Mouse (Mus musculus): ENCODE measurements at regions not wholly inside any gene's neighbourhood (a gene's known extent, or its start where the extent isn't known, plus 50 kb on each side); places are given as distances from the start of the nearest gene placed in this dataset.

DNA sequence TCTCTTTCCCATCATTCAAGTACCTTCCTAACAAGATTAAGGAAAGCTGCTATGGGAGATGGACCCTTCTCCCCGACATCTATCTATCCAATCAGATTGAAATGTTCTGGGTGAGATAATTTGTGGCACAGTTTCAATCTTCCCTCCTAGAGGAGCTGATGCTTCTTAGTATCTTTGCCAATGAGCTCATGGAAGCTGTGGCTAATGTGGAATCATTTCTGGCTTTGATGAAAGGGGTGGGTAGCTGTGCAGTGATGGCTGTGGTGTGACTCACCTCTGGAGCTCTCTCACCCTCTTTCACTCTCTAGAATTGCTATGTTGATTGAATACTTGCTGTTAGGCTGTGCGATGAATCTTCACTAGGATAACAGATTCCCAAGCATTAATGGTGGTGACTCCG, 411.1 kb upstream of the Slc30a5 start:
- H3K4me3 ChIP-seq = no peak overlapping the region
- no peaks in the 10 kb centered on the region for H3K27me3 ChIP-seq (replicated peaks)
- H3K9me3 ChIP-seq = no peaks in the 10 kb centered on the region
- H3K36me3 ChIP-seq = no peaks in the 10 kb centered on the region
- no peak overlapping the region for H3K4me2 ChIP-seq (replicated peaks)
- H3K4me1 ChIP-seq = no peaks in the 10 kb centered on the region
- H3K27ac ChIP-seq = no peak overlapping the region
- WGBS = 91% methylated on average over 3 of the region's 3 CpGs
- H3K9ac ChIP-seq = no peak overlapping the region
- no peak for ATAC-seq (ENCODE audit: low FRiP score, low read depth)

DNA sequence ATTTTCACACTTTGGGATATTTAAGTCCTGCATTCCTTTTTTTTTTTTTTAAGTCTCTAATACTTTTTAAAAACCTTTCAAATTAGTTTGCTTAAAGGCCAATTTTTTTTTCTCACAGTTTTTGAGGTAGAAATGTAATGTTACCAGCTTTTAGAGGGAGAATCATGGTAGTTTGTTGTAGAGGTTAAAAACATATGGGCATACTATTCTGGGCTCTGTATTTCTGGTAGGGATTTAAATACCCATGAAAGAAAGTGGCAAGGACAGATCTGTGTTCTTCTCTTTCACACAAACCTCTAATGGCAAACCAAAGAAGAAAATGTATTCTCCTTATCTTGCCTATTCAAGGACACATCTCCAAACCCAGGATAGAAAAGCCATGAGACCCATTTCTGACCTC, 405.6 kb upstream of the Slc30a5 start:
- Histone ChIP-seq H3K4me2 (replicated peaks) (no peak overlapping the region), H3K4me1 (peaks cover 12% of the 10 kb centered on the region), H3K4me3 (no peak overlapping the region), H3K36me3 (no peaks in the 10 kb centered on the region), H3K9ac (no peak overlapping the region), H3K27me3 (replicated peaks) (no peaks in the 10 kb centered on the region), H3K27ac (no peak overlapping the region), H3K9me3 (no peaks in the 10 kb centered on the region)
- ATAC-seq (ENCODE audit: low FRiP score, low read depth) = no peak

DNA sequence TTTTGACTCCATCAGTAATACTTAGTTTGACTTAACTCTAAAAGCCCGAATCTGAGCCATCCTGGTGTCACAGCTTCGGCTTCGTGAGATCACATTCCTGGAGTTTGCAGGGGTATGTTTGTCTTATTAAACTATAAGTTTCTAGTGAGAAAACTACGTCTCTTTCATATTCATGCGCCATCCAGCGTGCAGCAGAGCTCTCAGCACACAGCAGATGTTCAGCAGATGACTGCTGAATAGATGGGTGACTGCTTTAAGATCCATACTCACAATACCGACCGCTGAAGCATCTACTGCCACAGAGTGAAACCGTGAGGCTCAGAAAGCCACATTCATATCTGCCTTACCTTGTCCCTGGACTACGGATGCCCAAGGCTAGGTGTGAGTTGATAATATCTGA, 403.8 kb upstream of the Slc30a5 start:
- H3K9me3 ChIP-seq = no peaks in the 10 kb centered on the region
- H3K4me2 ChIP-seq (replicated peaks) = no peak overlapping the region
- no peaks in the 10 kb centered on the region for H3K36me3 ChIP-seq
- H3K27ac ChIP-seq = no peak overlapping the region
- H3K4me1 ChIP-seq = peaks cover 23% of the 10 kb centered on the region
- no peak overlapping the region for H3K4me3 ChIP-seq
- 77% methylated on average over 10 of the region's 10 CpGs for WGBS
- H3K9ac ChIP-seq = no peak overlapping the region
- no peaks in the 10 kb centered on the region for H3K27me3 ChIP-seq (replicated peaks)
- ATAC-seq (ENCODE audit: low FRiP score, low read depth) = no peak

DNA sequence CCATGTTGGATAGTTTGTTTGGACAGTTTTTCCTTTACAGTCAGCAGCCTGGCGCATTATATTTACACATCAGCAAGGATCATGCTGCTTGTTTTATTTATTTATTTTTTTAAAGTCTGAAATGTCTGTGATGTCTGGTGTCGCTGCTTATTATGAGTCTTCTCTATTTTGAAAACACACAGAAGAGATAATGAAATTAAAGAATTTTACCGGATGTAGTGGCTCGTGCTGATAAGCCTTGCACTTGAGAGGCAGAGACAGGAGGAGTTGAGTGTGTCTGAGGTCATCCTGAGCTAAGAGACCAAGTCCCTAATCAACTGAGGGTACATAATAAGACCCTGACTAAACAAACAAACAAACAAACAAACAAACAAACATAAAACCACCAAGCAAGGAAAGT, 402.6 kb upstream of the Slc30a5 start:
- no peaks in the 10 kb centered on the region for H3K9me3 ChIP-seq
- no peak overlapping the region for H3K9ac ChIP-seq
- H3K4me3 ChIP-seq = no peak overlapping the region
- no peak overlapping the region for H3K27ac ChIP-seq
- no peaks in the 10 kb centered on the region for H3K36me3 ChIP-seq
- peaks cover 23% of the 10 kb centered on the region for H3K4me1 ChIP-seq
- ATAC-seq (ENCODE audit: low FRiP score, low read depth) = no peak
- 89% methylated on average over 4 of the region's 4 CpGs for WGBS
- H3K4me2 ChIP-seq (replicated peaks) = no peak overlapping the region
- no peaks in the 10 kb centered on the region for H3K27me3 ChIP-seq (replicated peaks)

DNA sequence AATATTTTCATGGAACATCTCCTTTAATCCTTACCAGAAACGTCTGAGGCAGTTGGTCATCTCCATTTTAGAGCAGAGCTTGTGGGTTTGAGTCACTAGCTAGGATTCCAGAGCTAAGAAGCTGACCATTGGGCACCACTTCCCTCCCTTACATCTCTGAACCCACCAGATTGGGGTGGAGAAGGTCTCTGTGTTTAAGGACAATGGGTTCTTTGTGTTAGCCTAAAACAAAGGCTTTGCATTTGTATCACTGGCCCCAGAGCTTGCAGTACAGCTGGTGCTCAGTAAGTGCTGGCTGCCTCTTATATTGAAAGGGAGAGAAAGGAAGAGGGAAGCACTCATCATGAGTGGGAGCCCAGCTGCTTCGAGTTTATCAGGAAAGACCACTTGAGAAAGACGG, 401.9 kb upstream of the Slc30a5 start:
- H3K9ac ChIP-seq = no peak overlapping the region
- no peaks in the 10 kb centered on the region for H3K9me3 ChIP-seq
- no peaks in the 10 kb centered on the region for H3K27me3 ChIP-seq (replicated peaks)
- 16% methylated on average over 3 of the region's 3 CpGs for WGBS
- ATAC-seq (ENCODE audit: low FRiP score, low read depth) = no peak
- H3K4me3 ChIP-seq = no peak overlapping the region
- no peaks in the 10 kb centered on the region for H3K36me3 ChIP-seq
- no peak overlapping the region for H3K27ac ChIP-seq
- no peak overlapping the region for H3K4me2 ChIP-seq (replicated peaks)
- peaks cover 23% of the 10 kb centered on the region for H3K4me1 ChIP-seq

DNA sequence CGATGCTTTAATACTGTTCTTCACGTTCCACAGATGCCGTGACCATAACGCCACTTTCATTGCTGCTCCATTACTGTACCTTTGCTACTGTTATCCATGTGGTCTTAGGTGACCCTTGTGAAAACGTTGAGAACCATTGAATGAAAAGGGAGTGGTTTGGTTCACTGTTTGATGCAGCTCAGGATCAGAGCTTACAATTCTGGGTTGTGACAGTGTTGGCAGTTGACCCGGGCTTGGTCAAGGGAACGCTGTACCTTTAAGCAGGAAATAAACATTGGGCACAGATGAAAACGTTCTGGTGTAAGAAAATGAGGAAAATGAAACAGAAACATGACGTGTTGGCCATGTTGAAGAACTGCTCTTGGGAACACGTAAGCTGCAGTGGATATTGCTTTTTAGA, 401.3 kb upstream of the Slc30a5 start:
- Histone ChIP-seq H3K27ac (no peak overlapping the region), H3K9ac (no peak overlapping the region), H3K4me1 (peaks cover 23% of the 10 kb centered on the region), H3K27me3 (replicated peaks) (no peaks in the 10 kb centered on the region), H3K4me2 (replicated peaks) (peak overlapping the region; percentile 49; the same call in 1 of the 2 replicates), H3K36me3 (no peaks in the 10 kb centered on the region), H3K4me3 (no peak overlapping the region), H3K9me3 (no peaks in the 10 kb centered on the region)
- no peak for ATAC-seq (ENCODE audit: low FRiP score, low read depth)
- 64% methylated on average over 10 of the region's 10 CpGs for WGBS

DNA sequence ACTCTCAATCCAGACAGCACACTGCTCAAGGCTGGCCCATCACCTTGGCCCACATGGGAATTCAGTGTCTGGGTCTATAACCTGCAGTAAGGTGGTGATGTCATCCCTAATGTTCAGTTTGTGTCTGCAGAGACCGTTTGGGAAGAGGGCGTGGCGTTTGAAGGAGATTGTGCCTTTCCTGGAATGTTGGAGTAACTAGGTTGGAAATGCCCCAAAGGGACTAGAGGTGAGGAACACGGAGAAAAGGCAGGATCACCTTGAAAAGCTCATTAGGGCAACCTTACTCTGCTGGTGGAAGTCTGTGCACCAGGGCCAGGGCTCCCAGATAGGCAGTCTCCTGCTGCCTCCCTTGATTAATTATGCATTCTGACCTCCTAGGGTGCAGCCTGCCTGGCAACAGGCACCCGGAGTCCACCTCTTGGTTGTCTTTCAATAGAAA, 400.6 kb upstream of the Slc30a5 start:
- peak; percentile 88 for ATAC-seq (ENCODE audit: low FRiP score, low read depth)
- no peaks in the 10 kb centered on the region for H3K36me3 ChIP-seq
- no peak overlapping the region for H3K4me3 ChIP-seq
- 21% methylated on average over 5 of the region's 5 CpGs for WGBS
- H3K4me2 ChIP-seq (replicated peaks) = peak overlapping the region; percentile 49
- no peak overlapping the region for H3K27ac ChIP-seq
- no peak overlapping the region for H3K9ac ChIP-seq
- no peaks in the 10 kb centered on the region for H3K9me3 ChIP-seq
- peaks cover 23% of the 10 kb centered on the region for H3K4me1 ChIP-seq
- no peaks in the 10 kb centered on the region for H3K27me3 ChIP-seq (replicated peaks)

DNA sequence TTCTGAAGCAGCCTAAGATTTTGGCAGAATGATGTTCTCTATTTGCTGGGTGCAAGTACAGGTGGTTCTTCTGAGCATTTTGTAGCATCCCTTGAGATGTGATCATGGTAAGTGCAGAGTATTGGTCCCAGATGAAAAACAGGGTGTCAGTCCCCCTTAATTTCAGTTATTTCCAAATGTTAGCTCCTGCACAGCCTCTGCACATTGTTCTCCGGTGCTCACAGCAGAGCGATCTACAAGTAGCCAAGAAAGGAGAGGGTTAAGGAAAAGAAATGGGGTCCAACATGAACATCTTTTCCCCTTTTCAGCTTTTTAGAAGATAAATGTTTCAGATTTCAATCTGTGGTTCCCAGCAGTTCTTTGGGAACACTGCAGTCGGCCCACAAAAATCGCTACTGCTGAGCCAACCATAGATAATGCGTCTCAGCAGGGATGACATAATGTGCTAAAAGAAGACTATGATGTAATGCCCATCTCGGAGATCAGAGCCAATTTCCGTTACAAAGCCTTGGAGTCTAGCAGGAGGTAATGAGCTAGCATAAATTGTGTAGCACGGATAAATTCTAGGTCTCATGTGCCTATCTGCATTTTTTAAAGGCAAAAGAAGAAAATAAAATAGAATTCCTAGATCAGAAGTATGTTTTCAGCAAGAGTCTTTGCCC, 400.1 kb upstream of the Slc30a5 start:
- Histone ChIP-seq H3K4me3 (no peak overlapping the region), H3K9ac (no peak overlapping the region), H3K36me3 (no peaks in the 10 kb centered on the region), H3K4me2 (replicated peaks) (peak overlapping the region; percentile 49), H3K27ac (no peak overlapping the region), H3K27me3 (replicated peaks) (no peaks in the 10 kb centered on the region), H3K9me3 (no peaks in the 10 kb centered on the region), H3K4me1 (peaks cover 23% of the 10 kb centered on the region)
- 21% methylated on average over 8 of the region's 8 CpGs for WGBS
- ATAC-seq (ENCODE audit: low FRiP score, low read depth) = peak; percentile 85

DNA sequence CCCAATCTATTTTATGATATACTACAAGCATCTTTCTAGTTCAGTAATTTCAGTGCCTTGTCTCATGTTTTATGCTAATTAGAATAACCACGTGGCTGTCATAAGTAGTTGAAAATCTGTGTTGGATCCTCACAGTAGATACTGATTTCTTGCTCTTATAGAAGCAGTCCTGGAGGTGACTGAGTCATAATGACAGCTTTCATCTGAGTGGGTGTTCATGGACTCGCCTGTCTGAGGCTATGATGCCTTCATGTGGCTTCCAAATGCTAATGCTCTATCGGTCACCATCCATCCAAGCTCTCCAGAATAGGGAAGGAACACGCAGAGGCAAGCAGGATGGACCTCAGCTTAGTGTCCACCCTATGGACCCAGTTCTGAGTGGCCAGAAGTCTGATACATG, 396.6 kb upstream of the Slc30a5 start:
- no peak for ATAC-seq (ENCODE audit: low FRiP score, low read depth)
- no peaks in the 10 kb centered on the region for H3K27me3 ChIP-seq (replicated peaks)
- no peak overlapping the region for H3K4me2 ChIP-seq (replicated peaks)
- no peaks in the 10 kb centered on the region for H3K9me3 ChIP-seq
- H3K27ac ChIP-seq = no peak overlapping the region
- H3K36me3 ChIP-seq = no peaks in the 10 kb centered on the region
- no peak overlapping the region for H3K4me3 ChIP-seq
- H3K9ac ChIP-seq = no peak overlapping the region
- WGBS = 93% methylated on average over 4 of the region's 4 CpGs
- H3K4me1 ChIP-seq = peaks cover 21% of the 10 kb centered on the region

DNA sequence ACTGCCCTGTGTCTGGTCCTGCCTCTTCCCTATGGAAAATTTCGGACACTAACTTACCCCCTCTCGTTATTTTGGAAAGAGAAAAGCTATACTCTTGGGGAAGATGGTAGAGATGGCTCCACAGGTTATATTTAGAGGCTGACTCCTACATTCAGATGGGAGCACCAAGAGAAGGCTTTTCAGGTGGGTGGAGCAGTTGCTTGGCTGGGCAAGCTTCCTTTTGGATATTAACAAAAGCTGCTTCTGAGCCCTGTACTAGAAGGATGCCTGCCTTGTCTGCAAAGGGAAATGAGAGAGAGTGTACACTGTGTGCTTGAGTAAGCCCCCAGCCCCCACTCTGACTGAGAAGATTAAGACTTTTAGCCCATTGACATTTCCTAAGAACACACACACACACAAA, 392.1 kb upstream of the Slc30a5 start:
- H3K4me3 ChIP-seq = no peak overlapping the region
- no peak overlapping the region for H3K4me2 ChIP-seq (replicated peaks)
- ATAC-seq (ENCODE audit: low FRiP score, low read depth) = no peak
- H3K27ac ChIP-seq = no peak overlapping the region
- H3K4me1 ChIP-seq = no peaks in the 10 kb centered on the region
- H3K27me3 ChIP-seq (replicated peaks) = no peaks in the 10 kb centered on the region
- no peak overlapping the region for H3K9ac ChIP-seq
- WGBS = 91% methylated on average over 2 of the region's 2 CpGs
- no peaks in the 10 kb centered on the region for H3K9me3 ChIP-seq
- no peaks in the 10 kb centered on the region for H3K36me3 ChIP-seq

DNA sequence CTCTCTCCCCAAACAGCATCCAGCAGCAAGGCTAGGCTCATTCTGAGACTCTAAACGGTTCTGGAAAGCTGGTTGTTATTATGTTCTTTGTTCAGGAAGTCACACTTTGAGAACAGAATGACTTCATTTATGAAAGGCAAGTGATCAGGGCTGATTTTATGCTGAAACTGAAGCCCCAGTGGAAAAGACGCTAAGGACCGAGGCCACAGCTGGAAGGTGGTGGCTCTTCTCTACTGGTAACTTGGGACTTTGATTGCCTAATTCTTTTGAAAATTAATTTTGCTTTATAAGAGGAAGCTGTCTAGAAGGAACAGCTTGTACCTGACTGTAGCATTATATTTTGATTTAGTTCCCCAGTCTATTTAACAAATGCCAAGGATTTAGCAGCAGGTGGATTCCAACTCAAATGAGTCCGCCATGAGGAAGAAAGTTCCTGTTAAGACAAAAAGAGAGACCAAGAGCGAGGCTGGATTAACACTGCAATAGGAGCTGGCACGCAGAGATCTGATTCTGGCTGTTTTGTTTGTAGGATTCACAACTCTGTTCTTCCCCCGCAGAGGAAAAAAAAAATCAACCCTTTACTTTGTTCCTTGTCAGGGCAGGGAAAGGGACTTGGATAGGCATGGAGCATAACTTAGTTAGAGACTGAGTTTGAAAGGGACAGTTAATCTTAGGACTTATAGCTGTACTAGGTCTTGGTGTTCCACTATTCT, 388.3 kb upstream of the Slc30a5 start:
- Histone ChIP-seq H3K27me3 (replicated peaks) (no peaks in the 10 kb centered on the region), H3K36me3 (no peaks in the 10 kb centered on the region), H3K9me3 (no peaks in the 10 kb centered on the region), H3K4me3 (no peak overlapping the region), H3K4me1 (no peaks in the 10 kb centered on the region; the same call in 1 of the 2 replicates), H3K9ac (no peak overlapping the region), H3K27ac (no peak overlapping the region), H3K4me2 (replicated peaks) (no peak overlapping the region)
- 81% methylated on average over 7 of the region's 7 CpGs for WGBS
- ATAC-seq (ENCODE audit: low FRiP score, low read depth) = no peak

DNA sequence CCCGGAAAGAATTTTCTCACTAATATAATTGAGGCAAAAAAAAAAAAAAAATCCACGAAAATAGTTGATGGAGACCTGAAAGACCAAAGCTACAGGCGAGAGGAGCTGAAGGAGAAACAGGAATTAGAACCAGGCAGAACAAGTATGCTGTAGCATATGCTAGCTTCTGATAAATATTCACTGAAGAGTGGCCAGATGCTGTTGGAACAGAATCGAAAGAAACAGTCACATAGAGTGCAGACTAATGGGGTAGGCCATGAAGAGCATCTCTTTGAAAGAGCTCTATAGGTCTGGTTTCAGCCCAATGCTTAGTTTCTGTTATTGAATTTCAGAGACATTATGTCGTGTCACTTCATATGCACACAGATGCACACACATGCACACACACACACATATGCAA, 386.3 kb upstream of the Slc30a5 start:
- Histone ChIP-seq H3K27me3 (replicated peaks) (no peaks in the 10 kb centered on the region), H3K4me1 (peaks cover 5% of the 10 kb centered on the region; the same call in 1 of the 2 replicates), H3K27ac (no peak overlapping the region), H3K9ac (no peak overlapping the region), H3K4me3 (no peak overlapping the region), H3K9me3 (no peaks in the 10 kb centered on the region), H3K36me3 (no peaks in the 10 kb centered on the region), H3K4me2 (replicated peaks) (no peak overlapping the region)
- WGBS = 83% methylated on average over 5 of the region's 5 CpGs
- ATAC-seq (ENCODE audit: low FRiP score, low read depth) = no peak

DNA sequence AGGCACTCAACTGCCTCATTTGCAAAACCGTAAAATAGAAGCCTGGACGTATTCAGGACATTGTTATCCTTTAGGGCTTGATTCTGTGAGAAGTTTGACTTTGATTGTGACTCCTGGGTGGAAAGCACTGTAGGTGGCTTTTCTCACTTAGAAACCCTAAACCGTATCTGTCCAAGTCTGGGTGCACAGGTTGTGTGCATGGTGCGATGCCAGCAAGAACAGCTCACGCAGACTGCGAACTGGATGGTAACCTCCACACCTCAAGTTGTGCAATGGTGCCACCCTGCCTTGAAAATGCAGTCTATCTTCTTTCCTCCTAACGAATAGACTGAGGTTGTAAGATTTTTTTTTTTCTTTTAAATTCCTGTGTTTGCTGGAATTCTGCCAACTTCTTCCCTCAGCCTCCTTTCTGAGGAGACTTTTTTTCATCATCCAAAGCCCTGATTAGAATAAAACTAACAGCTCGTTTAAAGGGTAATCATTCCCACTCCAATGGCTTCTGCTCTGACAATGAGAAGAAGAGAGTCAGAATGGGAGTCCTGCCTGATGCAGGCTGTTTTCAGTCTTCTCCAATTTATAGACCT, 383.8 kb upstream of the Slc30a5 start:
- Histone ChIP-seq H3K9ac (no peak overlapping the region), H3K27me3 (replicated peaks) (no peaks in the 10 kb centered on the region), H3K4me2 (replicated peaks) (no peak overlapping the region), H3K9me3 (no peaks in the 10 kb centered on the region), H3K4me3 (no peak overlapping the region), H3K36me3 (no peaks in the 10 kb centered on the region), H3K27ac (no peak overlapping the region), H3K4me1 (peaks cover 24% of the 10 kb centered on the region)
- no peak for ATAC-seq (ENCODE audit: low FRiP score, low read depth)
- 63% methylated on average over 8 of the region's 8 CpGs for WGBS

Data from neural tube, embryonic 12.5 days (tissue).